Mouse (Mus musculus) olfactory bulb, adult 2 months (tissue): ENCODE measurements around the gene Ip6k1.

Source experiments
- CTCF ChIP-seq: fragments of 200-500 bp; IDR thresholded peaks from 2 replicates; pipeline ENCODE4 v1.5.1; 2012; ENCODE audit warnings: low read depth, mild to moderate bottlenecking, low read length, moderate library complexity; ENCODE audit not compliant: insufficient read depth
- POLR2A ChIP-seq: fragments of 200-500 bp; IDR thresholded peaks from 2 replicates; pipeline ENCODE4 v1.6.1; 2012; ENCODE audit warnings: mild to moderate bottlenecking, low read depth, low read length, moderate library complexity; ENCODE audit not compliant: insufficient read depth

GRCm38 (mm10) chr9:108048566-108048955 lies 46.3 kb downstream of the Ip6k1 start:
- no peak for TF ChIP-seq POLR2A
- no peak for TF ChIP-seq CTCF
